Mouse (Mus musculus): ENCODE measurements at regions not wholly inside any gene's neighbourhood (a gene's known extent, or its start where the extent isn't known, plus 50 kb on each side); places are given as distances from the start of the nearest gene placed in this dataset.

DNA sequence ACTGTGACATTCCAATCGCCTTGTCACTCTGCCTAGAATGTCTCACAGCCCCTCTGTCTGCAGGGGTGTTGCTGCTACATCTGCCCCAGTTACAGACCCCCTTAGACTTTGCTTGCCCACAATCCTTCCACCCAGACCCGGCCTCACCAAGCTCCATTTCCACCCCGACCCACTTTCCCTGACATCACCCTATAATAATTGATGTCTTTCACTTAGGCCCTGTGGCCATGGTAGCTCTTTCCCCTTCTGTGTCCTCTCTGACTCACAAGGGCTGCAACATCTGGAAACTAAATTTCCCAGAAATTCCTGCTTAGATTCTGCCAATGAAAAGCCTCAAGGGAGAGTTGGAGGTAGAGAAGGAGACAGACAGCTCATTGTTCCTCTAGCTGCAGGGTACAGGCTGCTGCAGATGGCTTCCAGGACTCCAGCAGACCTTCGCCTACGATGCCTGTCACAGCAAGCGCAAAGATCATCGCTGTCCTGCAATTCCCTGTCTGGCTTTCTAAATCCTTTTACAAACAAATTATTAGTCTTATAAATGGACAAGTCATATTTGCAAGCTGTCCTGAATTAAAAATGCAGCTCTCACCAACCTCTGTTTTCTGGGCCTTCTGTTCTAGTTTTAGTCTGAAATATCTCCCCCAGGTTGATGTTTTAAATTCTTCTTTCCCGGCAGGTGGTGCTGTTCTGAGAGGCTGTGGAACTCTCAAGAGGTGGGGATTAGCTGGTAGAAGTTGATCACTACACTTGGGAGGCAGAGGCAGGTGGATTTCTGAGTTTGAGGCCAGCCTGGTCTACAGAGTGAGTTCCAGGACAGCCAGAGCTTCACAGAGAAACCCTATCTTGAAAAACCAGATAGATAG, 104.9 kb upstream of the Oxgr1 start:
- no peak for DNase-seq (ENCODE audit: low spot score)

DNA sequence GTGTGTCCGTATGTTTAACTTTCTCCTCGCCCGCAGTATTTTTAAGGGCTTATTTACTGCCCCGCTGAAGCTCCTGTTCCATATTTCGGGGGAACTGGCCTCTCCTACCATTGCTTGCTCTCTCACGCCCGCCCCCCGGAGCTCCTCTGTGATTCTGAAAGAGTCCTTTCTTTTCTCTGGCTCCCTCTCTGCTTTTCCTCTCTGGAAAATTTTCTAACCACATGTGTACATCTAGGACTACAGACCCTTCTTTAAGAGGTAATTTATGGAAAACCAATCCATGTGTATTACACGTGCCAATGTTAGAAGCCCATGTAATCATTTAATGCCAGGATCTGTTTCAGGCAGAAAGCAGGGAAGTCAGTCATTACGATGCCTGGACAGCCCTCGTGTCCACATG, 106.6 kb upstream of the Oxgr1 start:
- DNase-seq (ENCODE audit: low spot score): no peak

- no peak for DNase-seq (ENCODE audit: low spot score)
Measured at GRCm38 (mm10) chr14:120149341-120149741, 107.1 kb upstream of the Oxgr1 start.

GRCm38 (mm10) chr14:120150589-120150988, 108.4 kb upstream of the Oxgr1 start:
- no peak for DNase-seq (ENCODE audit: low spot score)

DNA sequence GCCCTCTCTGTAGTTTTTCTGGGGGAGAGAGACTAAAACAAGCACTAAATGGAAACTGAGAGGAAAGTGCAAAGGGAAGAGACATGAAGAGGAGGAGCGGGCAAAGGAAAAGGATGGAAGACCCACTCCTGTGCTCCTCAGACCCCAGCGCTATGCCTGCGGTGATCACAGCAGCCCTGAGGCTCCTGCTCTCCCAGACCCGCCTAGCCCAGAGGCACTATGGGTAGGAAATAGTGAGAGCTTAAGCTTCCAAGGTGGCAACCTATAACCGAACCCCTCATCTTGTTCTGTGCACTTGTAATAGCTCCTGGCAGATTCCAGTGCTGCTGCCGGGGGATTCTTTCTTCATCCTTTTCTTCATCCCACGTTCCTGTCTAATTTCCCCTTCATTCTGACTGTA, 112.2 kb upstream of the Oxgr1 start:
- DNase-seq (ENCODE audit: low spot score): no peak

GRCm38 (mm10) chr14:120164184-120164583, 111.3 kb upstream of the Mbnl2 start:
- no peak for DNase-seq (ENCODE audit: low spot score)

DNA sequence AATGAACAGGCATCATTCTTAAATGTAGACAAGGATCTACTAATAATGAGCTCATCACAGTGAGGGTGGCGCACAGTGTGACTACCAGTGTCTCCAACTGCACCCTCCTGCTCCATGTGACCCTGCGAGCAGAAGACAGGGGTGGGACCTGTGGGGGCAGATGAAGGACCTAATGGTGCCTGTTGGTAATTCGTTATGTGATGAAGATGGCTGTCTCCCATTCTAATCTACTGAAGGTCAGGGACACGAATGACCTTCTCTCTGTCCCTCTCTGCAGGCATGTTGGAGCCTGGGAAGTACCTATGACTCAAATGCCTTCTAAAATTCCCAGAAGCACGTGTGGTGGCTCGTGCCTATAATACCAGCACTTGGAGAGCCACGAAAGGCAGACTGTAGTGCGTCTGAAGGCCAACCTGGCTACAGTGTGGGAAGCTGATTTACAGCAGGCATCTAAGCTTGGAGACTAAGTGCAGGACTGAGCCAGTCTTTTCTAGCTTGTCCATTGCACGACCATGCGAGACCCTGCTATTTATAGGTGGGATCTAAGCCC, 109.9 kb upstream of the Mbnl2 start:
- no peak for DNase-seq (ENCODE audit: low spot score)

DNA sequence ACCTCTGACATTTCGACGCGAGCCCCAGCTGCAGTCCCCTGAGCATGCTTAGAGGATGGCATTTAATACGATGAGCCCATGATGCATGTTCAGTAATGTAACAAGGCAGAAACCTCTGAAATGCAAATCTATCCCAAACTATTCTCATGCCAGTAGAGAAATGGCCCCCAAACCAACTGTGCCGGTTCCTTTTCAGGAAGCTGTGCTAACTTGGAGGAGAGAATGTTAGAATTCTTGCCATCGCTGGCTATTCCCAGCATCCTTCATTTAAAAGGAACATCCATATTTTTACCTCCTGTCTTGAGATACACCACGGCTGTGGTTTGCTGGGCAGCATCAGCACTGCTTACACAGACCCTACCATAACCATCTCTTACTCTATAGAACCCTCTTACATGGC, 104.7 kb upstream of the Mbnl2 start:
- no peak for DNase-seq (ENCODE audit: low spot score)

GRCm38 (mm10) chr14:120172058-120172457, 103.4 kb upstream of the Mbnl2 start:
- no peak for DNase-seq (ENCODE audit: low spot score)

DNA sequence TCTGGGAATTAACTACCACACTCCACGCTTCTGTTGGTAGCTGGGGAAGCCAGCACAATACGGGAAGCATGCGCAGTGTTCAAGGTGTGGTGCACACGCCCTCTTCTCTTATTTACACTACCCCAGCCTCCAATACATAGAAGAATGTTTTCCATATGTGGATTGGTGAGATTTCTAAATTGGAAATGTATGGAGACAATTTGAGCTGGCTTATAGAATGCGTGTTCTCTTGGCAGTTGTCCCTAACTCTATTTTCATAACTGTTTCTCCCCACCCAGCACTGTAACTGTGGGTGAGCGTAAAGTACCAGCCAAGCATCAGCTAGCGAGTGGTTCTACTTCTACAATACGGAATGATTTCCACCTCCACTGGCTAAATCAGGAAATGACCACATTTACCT, 102.6 kb upstream of the Mbnl2 start:
- no peak for DNase-seq (ENCODE audit: low spot score)

DNA sequence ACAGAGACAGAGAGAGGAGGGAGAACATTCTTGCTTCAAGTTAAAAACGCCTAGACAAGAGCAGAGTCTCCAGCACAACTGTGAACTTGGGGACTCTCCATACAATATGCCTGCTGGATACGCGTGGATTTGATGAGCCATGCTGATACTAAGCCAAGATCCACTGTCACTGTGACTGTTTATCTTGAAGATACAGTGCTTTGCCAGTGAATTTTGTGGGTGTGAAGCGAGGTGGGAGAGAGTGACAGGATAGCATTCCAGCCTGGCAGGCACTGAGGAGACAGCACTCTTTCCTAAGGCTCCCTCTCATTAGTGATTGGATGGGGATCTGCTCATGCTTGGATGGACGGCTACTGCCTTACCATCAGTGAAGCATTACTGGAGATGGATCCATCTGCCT, 100.9 kb upstream of the Mbnl2 start:
- DNase-seq (ENCODE audit: low spot score): no peak

DNA sequence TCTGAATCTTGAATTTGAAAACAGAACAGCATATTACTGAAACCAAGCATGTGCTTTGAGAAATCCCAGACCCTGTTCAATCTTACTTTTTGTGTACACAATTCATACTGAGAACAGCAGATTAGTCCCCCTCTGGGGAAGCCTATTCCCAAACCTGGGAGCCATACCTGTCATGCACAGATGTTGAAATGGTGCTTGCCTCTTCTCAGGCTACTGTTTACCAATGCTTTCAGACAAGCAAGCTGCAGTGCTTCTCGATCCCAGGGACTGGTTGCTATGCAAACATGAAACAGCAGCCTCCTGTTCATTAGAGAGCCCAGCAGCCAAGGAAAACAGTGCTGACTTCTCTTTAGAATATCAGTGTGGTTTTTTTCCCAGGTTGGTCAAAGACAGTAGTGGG, 80.3 kb upstream of the Mbnl2 start:
- no peak for DNase-seq (ENCODE audit: low spot score)

DNA sequence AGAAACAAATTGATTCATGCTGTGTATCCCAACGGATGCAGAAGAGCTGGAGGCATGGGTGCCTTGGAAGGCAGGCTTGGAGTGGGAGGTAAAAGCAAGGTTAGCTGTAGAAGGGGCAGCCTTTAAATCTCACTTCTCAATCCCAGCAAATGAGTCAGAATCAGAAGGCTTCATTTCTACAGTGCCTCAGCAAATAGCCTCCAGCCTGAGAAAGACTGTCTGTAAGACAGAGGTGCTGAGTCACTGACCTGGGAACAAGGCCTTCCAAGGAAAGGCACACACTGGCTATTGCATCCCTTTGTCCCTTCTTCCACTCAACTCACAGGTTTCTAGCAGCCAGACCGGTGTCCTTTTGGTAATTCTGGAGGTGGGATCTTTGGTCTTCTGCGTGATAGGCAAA, 63.7 kb upstream of the Mbnl2 start:
- no peak for DNase-seq (ENCODE audit: low spot score)

GRCm38 (mm10) chr14:120212626-120213025, 62.8 kb upstream of the Mbnl2 start:
- no peak for DNase-seq (ENCODE audit: low spot score)

- no peak for DNase-seq (ENCODE audit: low spot score)
Measured at GRCm38 (mm10) chr14:120219224-120219623, 56.2 kb upstream of the Mbnl2 start.

- DNase-seq (ENCODE audit: low spot score): no peak
Measured at GRCm38 (mm10) chr14:120223528-120224201, 51.8 kb upstream of the Mbnl2 start.

GRCm38 (mm10) chr14:120224202-120224846, 51.1 kb upstream of the Mbnl2 start:
- DNase-seq (ENCODE audit: low spot score): no peak

DNA sequence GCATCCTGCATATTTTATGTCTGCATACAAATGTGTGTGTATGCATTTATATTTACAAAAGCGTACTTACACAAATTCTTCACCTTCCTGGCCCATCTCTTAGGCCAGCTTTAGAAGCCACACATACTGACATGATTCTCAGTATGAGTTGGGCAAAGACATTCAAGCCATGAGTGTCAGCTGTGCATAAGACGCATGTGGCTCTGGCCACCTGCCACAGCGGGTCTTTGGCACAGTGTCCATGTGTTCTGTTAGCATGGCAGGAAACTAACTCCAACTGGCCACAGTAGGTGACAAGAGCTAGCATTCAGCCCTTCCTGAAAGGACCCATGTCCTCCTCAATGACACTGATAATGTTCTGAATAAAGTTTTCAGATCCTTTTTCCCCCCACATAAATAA, 49.8 kb upstream of the Mbnl2 start:
- DNase-seq (ENCODE audit: low spot score): no peak
